Mouse (Mus musculus): Measurements from ENCODE around the gene Gm44973. TPM values are rescaled to one million over a fixed set of nuclear protein-coding genes. Genes with fewer than 3 reads are reported as not detected.
"Not testable (repeated sequence)": the region's sequence is repeated elsewhere in the genome, so short reads cannot be mapped to it uniquely, and the experiment has no call there.

Gene Gm44973
- polyA plus RNA-seq, 1 experiment from 2014 or later: 3.3 TPM

DNA sequence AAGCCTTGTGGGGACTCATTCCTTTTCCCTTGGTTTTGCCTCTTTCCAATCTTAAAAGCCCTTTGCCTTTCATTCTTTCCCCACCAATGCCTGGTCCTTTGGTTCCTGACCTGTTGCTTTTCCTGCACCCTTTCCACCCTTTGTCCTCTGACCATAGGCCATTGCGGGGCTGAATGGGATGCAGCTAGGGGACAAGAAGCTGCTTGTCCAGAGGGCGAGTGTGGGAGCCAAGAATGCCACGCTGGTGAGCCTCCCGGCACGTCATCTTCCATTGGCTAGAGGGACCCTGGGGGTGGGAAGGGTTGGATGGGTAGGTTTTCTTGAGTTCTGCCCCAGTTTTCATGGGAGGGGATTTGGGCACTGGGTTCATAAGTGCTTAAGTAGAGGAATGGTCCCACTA lies 59.7 kb downstream of the Gm44973 start:
- no peaks in the 10 kb centered on the region for H3K27me3 ChIP-seq (ENCODE audit: control insufficient read depth, insufficient read depth, low read length)
- H3K4me1 ChIP-seq (replicated peaks; ENCODE audit: control insufficient read depth, insufficient read depth): no peaks in the 10 kb centered on the region
- peaks cover 40% of the 10 kb centered on the region for H3K36me3 ChIP-seq (ENCODE audit: control insufficient read depth, insufficient read depth, low read length)
- H3K9me3 ChIP-seq (ENCODE audit: control insufficient read depth, low read length): no peaks in the 10 kb centered on the region
- no peak overlapping the region for H3K9ac ChIP-seq (ENCODE audit: low read length)
- no peak overlapping the region for H3K27ac ChIP-seq (replicated peaks)
- no peak for TF ChIP-seq EP300 (optimal IDR thresholded peaks at IDR 0.05)
- TF ChIP-seq CTCF (IDR thresholded peaks at IDR 0.05; ENCODE audit: low read depth): no peak
- DNase-seq (ENCODE audit: low spot score) (no peak), ATAC-seq (ENCODE audit: low FRiP score, low TSS enrichment) (no peak)
- H3K4me3 ChIP-seq (ENCODE audit: low read depth, low read length): no peak overlapping the region
- no peak overlapping the region for H3K4me2 ChIP-seq (replicated peaks; ENCODE audit: low read depth)
- 87% methylated on average over 5 of the region's 5 CpGs for WGBS

- ATAC-seq (ENCODE audit: low FRiP score, low TSS enrichment) (no peak), DNase-seq (ENCODE audit: low spot score) (no peak)
- no peak overlapping the region for H3K4me2 ChIP-seq (replicated peaks; ENCODE audit: low read depth)
- H3K36me3 ChIP-seq (ENCODE audit: control insufficient read depth, insufficient read depth, low read length): peaks cover 27% of the 10 kb centered on the region
- no peak overlapping the region for H3K9ac ChIP-seq (ENCODE audit: low read length)
- 0 out of 2 replicates have a peak, but pooled peaks cover 2% of the 10 kb centered on the region for H3K4me1 ChIP-seq (replicated peaks; ENCODE audit: control insufficient read depth, insufficient read depth)
- no peak overlapping the region for H3K27ac ChIP-seq (replicated peaks)
- TF ChIP-seq EP300 (optimal IDR thresholded peaks at IDR 0.05) (no peak), CTCF (IDR thresholded peaks at IDR 0.05; ENCODE audit: low read depth) (no peak)
- no peaks in the 10 kb centered on the region for H3K9me3 ChIP-seq (ENCODE audit: control insufficient read depth, low read length)
- WGBS: 64% methylated on average over 2 of the region's 2 CpGs
- no peak overlapping the region for H3K4me3 ChIP-seq (ENCODE audit: low read depth, low read length)
- H3K27me3 ChIP-seq (ENCODE audit: control insufficient read depth, insufficient read depth, low read length): no peaks in the 10 kb centered on the region
Measured at GRCm38 (mm10) chr7:5076931-5077330, 61.6 kb downstream of the Gm44973 start.

GRCm38 (mm10) chr7:5079365-5080009 lies 64.2 kb downstream of the Gm44973 start:
- peaks cover 20% of the 10 kb centered on the region for H3K36me3 ChIP-seq (ENCODE audit: control insufficient read depth, insufficient read depth, low read length)

DNA sequence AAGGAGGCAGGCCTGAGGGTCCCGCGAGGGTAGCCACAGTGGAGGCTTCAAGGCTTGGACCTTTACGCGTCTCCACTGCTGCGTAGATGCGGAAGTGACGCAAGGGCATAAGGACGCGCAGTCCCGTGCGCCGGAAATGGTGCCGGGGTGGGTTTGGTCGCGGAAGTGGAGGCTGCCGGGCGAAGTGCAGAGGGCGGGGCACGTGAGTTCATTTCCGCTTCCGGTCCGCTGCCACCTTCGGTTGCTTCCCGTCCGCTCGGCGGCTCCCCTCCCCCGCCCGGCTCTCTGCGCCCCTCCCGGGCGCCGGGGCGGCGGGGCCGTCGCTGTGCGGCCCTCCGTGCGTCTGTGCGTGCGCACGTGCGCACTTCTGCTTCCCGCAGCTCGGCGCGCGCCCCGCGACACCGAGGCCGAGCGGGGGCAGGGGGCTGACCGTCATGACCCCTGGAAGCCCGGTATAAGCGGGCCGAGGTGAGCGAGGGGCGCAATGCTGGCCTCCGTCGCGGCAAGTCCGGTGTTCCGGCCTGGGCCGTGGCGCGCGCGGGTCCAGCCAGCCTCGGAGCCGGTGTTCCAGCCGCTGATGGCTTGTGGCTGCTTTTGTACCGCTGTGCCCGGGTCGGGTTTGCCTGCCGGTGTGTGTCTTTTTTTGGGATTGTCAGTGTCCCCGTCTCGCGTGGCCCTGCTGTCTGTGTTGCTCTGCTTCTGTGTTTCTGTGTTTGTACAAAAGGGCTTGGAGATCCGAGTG lies 64.9 kb downstream of the Gm44973 start, which contains the start of gene Epn1:
TSS of gene Epn1 (plus strand) at position 226 of the 742 bp plus-strand sequence.
- H3K27ac ChIP-seq (replicated peaks): peak within 1 kb of the TSS; percentile 98
- WGBS: under 1% methylated on average over 77 of the region's 81 CpGs
- peak within 1 kb of the TSS; percentile 85 for H3K4me2 ChIP-seq (replicated peaks; ENCODE audit: low read depth)
- DNase-seq (ENCODE audit: low spot score) (peak; percentile 98), ATAC-seq (ENCODE audit: low FRiP score, low TSS enrichment) (peak; percentile 97)
- peak within 1 kb of the TSS; percentile 99 for H3K9ac ChIP-seq (ENCODE audit: low read length)
- H3K27me3 ChIP-seq (ENCODE audit: control insufficient read depth, insufficient read depth, low read length): no peaks in the 10 kb centered on the region
- H3K4me3 ChIP-seq (ENCODE audit: low read depth, low read length): peak within 1 kb of the TSS; percentile 99
- peaks cover 16% of the 10 kb centered on the region for H3K36me3 ChIP-seq (ENCODE audit: control insufficient read depth, insufficient read depth, low read length)
- H3K9me3 ChIP-seq (ENCODE audit: control insufficient read depth, low read length): no peaks in the 10 kb centered on the region
- 0 out of 2 replicates have a peak, but pooled peaks cover 2% of the 10 kb centered on the region for H3K4me1 ChIP-seq (replicated peaks; ENCODE audit: control insufficient read depth, insufficient read depth)
- no peak for TF ChIP-seq CTCF (IDR thresholded peaks at IDR 0.05; ENCODE audit: low read depth)
- TF ChIP-seq EP300 (optimal IDR thresholded peaks at IDR 0.05): no peak

More at GRCm38 (mm10) chr7:5079365-5080009, 64.2 kb downstream of the Gm44973 start:
- H3K4me1 ChIP-seq (replicated peaks; ENCODE audit: control insufficient read depth, insufficient read depth); ATAC-seq (ENCODE audit: low FRiP score, low TSS enrichment); DNase-seq (ENCODE audit: low spot score); H3K27me3 ChIP-seq (ENCODE audit: control insufficient read depth, insufficient read depth, low read length); H3K9me3 ChIP-seq (ENCODE audit: control insufficient read depth, low read length): not testable (repeated sequence)
- peak overlapping the region; percentile 99 for H3K4me3 ChIP-seq (ENCODE audit: low read depth, low read length)
- peak overlapping the region; percentile 85 for H3K4me2 ChIP-seq (replicated peaks; ENCODE audit: low read depth)
- H3K9ac ChIP-seq (ENCODE audit: low read length): peak overlapping the region; percentile 99
- WGBS: 33% methylated on average over 9 of the region's 13 CpGs
- peak overlapping the region; percentile 98 for H3K27ac ChIP-seq (replicated peaks)

DNA sequence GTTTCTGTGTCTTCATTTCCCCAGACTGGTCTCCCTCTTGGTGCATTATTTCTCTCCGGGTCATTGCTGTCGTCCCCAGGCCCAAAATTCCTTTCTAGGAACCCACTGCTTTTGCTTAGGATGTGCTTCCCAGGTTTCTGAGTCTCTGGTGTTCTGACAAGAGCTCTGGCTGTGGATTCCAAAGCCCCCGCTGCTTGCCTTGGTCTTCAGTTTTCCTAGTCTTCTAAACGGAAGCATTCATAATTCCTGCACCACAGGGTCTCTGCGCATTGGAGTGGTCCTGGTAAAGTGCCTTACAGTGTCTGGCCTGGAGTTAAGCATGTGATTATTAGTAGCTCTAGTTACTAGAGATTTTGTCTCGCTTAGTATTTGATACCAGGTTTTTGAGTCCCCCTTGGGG lies 65.5 kb downstream of the Gm44973 start:
- H3K36me3 ChIP-seq (ENCODE audit: control insufficient read depth, insufficient read depth, low read length): peaks cover 20% of the 10 kb centered on the region
- whole genome bisulfite sequencing: 8% methylated on average over 6 of the region's 6 CpGs
- H3K4me3 ChIP-seq (ENCODE audit: low read depth, low read length): peak overlapping the region; percentile 99
- H3K4me2 ChIP-seq (replicated peaks; ENCODE audit: low read depth): peak overlapping the region; percentile 85
- ATAC-seq (ENCODE audit: low FRiP score, low TSS enrichment) (no peak), DNase-seq (ENCODE audit: low spot score) (no peak)
- peak overlapping the region; percentile 98 for H3K27ac ChIP-seq (replicated peaks)
- peak overlapping the region; percentile 99 for H3K9ac ChIP-seq (ENCODE audit: low read length)
- H3K4me1 ChIP-seq (replicated peaks; ENCODE audit: control insufficient read depth, insufficient read depth): 0 out of 2 replicates have a peak, but pooled peaks cover 2% of the 10 kb centered on the region
- no peaks in the 10 kb centered on the region for H3K27me3 ChIP-seq (ENCODE audit: control insufficient read depth, insufficient read depth, low read length)
- H3K9me3 ChIP-seq (ENCODE audit: control insufficient read depth, low read length): no peaks in the 10 kb centered on the region
- TF ChIP-seq CTCF (IDR thresholded peaks at IDR 0.05; ENCODE audit: low read depth) (no peak), EP300 (optimal IDR thresholded peaks at IDR 0.05) (no peak)

DNA sequence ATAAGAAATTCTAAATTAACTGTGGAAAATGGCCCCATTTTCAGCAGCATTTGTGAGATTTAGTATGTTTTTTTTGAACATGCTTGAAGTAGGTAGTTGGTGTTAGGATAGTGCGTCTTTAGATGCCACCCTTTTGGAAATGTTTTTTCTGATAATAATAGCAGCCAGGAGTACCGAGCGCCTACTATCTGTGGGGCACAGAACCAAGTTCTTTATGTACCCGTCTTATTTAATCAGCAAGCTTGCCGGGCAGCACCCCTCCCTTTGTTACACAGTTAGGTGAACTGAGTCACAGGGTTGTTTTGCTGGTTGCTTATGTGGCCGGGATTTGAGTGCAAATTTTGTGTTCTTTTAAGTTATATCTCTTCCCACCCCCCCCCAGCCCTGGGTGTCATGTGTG lies 65.9 kb downstream of the Gm44973 start:
- Histone ChIP-seq H3K4me3 (ENCODE audit: low read depth, low read length) (peak overlapping the region; percentile 99), H3K9ac (ENCODE audit: low read length) (peak overlapping the region; percentile 99), H3K4me2 (replicated peaks; ENCODE audit: low read depth) (peak overlapping the region; percentile 85), H3K27ac (replicated peaks) (peak overlapping the region; percentile 98), H3K4me1 (replicated peaks; ENCODE audit: control insufficient read depth, insufficient read depth) (0 out of 2 replicates have a peak, but pooled peaks cover 2% of the 10 kb centered on the region), H3K9me3 (ENCODE audit: control insufficient read depth, low read length) (no peaks in the 10 kb centered on the region), H3K36me3 (ENCODE audit: control insufficient read depth, insufficient read depth, low read length) (peaks cover 18% of the 10 kb centered on the region), H3K27me3 (ENCODE audit: control insufficient read depth, insufficient read depth, low read length) (no peaks in the 10 kb centered on the region)
- no peak for ATAC-seq (ENCODE audit: low FRiP score, low TSS enrichment)
- 35% methylated on average over 6 of the region's 6 CpGs for WGBS
- no peak for TF ChIP-seq EP300 (optimal IDR thresholded peaks at IDR 0.05)
- peak; percentile 32 for TF ChIP-seq CTCF (IDR thresholded peaks at IDR 0.05; ENCODE audit: low read depth)
- DNase-seq (ENCODE audit: low spot score): peak; percentile 33
